Mouse (Mus musculus): ENCODE measurements around the gene Prss41.

The Prss41 gene

DNA sequence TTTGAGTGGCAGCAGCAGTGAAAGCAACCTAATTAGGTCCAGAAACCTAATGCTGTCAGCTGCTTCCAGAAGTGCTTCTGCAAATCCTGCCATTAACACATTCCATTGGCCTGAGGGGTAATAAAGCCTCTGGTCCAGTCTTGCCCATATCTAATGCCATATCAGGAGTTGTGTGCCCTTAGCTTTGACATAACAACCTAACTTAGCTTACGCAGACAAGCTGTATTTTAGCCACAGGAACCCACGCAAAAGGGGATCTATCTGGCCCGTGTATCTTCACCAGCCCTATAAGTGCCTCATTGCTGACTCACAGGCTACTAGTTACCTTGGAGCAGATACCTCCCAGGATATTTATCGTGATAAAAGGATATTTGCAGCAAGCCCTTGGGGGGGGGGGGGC is 18.4 kb downstream of the Prss41 start:
- DNase-seq, result no peak

DNA sequence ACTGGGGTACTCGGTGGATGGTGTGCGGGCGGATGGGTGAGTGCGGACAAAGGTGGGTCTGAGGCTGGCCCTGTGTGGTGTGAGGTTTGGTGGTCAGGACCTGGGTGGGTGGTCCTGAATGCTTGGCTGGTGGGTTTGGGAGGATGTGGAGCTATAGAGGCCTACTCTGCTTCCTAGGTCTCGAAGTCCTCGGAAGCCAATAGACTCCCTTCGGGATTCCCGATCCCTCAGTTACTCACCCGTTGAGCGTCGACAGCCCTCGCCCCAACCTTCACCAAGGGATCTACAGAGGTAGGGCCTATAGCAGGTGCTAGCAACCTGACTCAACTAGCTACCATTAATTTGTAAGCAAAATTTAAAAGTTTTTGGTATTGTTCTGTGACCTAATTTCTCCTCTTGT is 20.4 kb downstream of the Prss41 start:
- no peak for DNase-seq

DNA sequence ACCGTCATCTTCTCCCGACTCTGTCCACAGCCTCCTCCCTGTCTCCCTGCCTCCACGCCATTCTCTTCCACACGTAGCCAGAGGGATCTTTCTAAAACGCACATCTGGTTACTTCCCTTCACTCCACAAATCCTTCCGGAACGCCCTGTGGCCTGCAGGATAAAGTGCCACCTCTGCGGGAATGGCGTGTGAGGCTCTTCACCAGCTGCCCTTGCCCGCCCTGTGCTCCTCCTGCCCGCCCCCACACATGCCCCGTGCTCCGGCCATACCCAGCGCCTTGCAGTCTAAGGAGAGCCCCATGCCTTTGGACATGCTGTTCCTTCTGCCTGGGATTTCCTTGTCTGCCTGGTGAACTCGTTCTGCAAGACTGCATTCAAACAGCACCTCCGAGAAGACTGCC is 21.0 kb downstream of the Prss41 start:
- no peak for DNase-seq

DNA sequence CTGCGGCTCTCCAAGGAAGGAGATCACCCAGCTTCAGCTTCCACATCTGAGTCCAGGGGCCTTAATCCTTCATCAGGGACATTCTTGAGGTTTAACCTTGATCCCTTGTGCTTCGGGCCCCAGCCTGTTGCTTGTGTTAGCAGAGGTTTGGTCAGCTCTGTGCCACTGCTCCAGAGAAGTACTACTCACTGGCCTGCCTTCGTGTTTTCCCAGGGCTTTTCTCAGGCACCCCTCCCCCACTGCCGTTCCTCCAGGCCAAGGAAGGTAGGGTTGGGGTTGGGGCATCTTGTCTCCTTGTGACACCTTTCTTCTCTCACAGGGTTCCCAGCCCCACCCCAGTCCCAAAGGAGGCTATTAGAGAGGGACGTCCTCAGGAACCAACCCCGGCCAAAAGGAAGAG is 21.9 kb downstream of the Prss41 start:
- no peak for DNase-seq

DNA sequence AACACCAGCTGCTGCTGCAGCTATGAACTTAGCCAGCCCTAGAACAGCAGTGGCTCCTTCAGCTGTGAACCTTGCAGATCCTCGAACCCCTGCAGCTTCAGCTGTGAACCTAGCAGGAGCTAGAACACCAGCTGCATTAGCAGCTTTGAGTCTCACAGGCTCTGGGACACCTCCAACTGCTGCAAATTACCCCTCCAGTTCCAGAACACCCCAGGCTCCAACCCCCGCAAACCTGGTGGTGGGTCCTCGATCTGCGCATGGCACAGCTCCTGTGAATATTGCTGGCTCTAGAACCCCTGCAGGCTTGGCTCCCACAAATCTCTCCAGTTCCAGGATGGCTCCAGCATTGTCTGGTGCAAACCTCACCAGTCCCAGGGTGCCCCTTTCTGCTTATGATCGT is 23.2 kb downstream of the Prss41 start:
- DNase-seq, result no peak

DNA sequence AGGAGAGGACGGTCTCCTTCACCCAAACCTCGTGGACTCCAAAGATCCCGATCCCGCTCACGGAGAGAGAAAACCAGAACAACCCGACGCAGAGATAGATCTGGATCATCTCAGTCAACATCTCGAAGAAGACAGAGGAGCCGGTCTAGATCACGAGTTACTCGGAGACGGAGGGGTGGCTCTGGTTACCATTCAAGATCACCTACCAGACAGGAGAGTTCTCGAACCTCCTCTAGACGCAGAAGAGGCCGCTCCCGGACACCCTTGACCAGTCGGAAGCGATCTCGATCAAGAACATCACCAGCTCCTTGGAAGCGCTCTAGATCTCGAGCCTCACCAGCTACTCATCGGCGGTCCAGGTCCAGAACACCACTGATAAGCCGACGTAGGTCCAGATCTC is 24.7 kb downstream of the Prss41 start:
- DNase-seq, result no peak

DNA sequence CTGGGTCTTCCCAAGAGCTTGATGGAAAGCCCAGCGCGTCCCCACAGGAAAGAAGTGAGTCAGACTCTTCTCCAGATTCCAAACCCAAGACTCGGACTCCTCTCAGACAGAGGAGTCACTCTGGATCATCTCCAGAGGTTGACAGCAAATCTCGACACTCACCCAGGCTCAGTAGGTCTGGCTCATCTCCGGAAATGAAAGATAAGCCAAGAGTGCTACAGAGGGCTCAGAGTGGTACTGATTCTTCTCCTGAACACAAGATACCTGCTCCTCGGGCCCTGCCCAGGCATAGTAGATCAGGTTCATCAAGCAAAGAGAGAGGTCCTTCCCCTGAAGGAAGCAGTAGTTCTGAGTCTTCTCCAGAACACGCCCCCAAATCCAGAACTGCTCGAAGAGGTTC is 25.4 kb downstream of the Prss41 start:
- no peak for DNase-seq

DNA sequence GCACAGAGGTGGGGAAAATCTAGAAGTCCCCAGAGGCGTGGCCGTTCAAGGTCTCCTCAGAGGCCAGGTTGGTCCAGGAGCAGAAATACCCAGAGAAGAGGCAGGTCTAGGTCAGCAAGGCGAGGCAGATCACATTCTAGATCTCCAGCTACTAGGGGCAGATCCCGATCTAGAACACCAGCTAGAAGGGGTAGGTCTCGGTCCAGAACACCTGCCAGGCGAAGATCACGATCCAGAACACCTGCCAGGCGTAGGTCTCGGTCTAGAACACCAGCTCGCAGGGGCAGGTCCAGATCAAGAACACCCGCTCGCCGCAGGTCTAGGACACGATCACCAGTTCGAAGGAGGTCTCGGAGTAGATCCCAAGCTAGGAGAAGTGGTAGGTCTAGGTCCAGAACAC is 28.3 kb downstream of the Prss41 start:
- no peak for DNase-seq

DNA sequence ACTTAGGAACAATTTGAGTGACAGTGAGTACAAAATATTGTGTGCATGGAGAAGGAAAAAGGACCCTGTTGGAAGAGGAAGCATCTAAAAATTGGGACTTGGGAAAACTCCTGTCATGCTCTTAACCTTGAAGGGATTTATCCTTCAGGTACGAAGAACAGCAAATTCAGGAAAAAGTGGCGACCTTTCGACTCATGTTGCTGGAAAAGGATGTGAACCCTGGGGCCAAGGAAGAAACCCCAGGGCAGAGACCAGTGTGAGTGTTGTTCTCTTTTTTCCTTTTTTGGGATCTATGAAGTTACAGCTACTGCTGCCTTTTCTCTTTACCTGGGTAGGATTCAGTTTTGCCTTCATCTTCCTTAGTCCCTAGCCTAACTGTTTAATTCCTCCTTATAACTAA is 36.1 kb downstream of the Prss41 start:
- DNase-seq, result no peak

DNA sequence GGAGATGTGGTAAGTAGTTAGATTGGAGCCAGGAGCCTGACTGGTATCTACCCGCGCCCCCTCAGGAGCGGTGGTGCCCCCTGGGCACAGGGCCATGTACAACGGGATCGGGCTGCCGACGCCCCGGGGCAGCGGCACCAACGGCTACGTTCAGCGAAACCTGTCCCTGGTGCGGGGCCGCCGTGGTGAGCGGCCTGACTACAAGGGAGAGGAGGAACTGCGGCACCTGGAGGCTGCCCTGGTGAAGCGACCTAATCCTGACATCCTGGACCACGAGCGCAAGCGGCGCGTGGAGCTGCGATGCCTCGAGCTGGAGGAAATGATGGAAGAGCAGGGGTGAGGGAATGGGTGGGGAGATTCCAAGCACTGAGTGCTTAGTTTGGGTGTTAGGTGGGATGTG is 37.1 kb downstream of the Prss41 start:
- DNase-seq, result peak; percentile 67 to 71

DNA sequence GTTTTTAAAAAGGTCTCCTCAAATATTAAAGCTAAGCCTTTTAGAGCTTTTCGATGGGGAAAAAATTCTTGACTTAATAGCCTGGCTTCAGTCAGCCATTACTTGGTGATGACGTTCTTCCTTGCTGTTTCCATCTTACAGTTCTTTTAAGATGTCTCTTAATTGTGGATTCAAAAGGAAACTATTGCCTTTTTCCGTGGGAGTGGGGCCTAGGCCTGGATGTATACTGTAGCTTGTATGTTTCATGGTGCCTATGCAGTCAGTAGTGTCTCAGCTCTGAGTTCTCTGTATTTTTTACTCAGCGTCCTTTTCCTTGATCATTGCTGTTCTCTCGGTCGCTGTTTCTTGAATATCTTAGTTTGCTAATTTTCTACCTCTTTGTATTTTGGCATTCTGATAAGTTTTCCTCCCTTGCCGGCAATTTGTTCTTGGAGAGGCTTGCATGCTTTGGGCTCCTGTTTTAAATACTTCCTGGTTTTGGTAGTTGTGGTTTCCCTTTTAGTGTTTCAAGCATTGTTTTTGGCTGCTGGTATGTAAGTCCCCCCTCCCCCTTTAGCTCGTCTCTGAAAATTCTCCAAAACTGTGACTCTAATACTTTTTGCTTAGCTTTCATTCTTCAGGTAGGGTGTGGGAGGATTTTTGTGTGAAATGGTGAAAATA is 39.4 kb downstream of the Prss41 start:
- no peak for DNase-seq

DNA sequence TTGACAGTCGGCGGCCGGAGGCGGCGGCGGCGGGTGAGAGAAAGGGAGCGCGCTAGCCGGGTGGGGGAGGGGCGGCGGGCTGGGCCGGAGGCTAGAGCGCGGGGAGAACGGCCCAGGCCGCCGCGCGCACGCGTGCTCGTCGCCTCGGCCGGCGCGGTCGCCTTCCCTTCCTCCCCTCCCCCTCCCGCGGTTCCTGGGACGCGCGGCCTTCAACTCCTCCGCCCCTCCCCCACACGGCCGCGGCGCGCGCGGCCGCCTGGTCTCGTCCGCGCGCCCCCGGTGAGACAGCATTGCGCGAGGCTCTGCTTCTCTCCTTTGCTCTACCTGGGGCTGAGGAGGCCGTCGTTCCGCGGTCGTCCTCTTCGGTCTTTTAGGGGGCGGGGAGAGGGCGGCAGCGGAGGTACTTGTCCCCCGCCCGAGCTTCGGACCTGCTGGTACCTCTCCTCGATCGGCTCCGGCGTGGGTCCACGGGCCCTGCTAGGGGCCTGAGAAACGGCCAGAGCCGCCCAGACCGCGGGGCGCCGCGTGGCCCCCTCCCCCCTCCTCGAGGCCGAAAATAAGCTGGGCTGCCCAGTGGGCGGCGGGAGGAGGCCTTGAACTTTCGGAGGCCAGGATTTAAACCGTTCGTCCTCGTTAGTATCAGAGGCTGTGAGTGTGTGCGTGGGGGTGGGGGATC is 40.5 kb downstream of the Prss41 start:
- peak; percentile 61 to 83 for DNase-seq

DNA sequence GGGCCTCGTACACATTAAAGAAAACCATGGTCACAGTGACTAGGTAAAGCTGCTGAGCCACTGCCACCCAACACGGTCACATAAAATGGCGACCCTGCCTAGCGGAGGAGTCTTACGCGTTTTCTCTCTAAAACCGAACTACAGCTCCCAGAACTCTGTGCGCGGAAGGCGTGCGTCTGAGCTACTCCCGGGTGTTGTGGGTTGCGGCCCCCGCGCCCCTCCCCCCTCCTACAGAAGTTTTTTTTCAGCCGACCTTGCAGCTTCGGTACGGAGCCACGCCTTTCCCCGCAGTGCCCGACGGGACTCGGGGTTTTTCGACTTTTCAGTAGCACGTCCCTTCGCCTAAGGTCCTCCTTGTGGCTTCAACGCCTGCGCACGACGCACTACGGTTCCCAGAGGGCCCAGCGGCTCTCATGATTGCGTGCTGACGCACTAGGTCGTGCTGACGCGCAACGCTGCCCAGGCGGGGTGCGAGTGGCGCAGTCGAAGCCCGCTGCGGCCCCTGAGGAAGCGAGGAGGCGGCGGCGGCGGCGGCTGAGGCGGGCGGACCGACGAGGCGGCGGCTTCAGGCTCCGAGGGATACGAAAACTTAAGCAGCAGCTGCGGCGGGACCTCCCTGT is 41.1 kb downstream of the Prss41 start:
- DNase-seq, result peak; percentile 97 to 99

DNA sequence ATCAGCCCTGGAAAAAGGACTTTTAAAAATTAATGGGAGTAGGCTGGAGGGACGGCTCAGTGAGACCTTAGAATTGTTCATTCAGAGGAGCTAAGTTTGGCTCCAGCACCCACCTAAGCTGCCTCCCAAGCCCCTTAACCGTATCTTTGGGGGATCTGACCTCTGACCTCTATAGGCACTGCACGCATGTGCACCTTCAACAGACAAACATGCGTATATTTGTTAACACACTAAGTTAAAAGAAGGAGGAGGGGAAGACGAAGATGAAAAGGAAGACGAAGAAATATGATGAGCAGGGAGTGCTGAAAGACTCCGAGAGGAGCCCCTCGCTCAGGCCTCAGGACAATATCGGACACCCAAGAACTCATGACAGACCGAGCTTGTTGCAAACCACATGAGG is 42.3 kb downstream of the Prss41 start:
- no peak for DNase-seq

DNA sequence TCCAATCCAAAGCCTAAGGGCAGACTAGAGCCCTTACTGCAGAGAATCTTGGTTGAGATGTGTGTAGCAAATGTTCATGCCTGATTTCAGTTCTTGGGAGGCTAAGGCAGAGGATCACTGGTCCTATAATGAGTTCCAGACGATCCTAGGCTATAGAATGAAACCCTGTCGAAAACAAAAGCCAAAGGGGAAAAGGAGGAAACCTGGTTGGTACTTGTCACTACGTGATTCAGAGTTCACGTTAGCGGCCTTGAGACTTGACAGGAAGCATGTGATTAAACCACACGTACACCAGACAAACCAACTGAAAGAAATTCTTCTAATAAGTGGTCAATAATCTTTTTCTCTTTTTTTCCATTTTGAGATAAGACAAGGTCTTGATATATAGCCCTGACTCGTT is 46.7 kb downstream of the Prss41 start:
- no peak for DNase-seq

DNA sequence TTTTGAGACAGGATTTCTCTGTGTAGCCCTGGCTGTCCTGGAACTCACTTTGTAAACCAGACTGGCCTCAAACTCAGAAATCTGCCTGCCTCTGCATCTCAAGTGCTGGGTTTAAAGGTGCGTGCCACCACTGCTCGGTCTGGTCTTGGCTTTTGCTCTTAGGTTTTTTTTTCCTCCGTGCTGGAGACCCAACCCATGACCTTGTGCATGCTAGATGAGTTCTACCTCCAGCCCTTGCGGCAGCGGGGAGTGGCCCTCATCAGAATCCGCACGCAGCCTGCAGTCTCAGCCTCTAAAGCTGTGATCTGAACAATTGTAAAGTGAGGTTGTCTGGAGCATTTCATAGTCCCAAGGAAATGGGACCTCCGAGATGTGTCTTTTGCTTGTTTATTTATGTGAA is 48.6 kb downstream of the Prss41 start:
- no peak for DNase-seq

DNA sequence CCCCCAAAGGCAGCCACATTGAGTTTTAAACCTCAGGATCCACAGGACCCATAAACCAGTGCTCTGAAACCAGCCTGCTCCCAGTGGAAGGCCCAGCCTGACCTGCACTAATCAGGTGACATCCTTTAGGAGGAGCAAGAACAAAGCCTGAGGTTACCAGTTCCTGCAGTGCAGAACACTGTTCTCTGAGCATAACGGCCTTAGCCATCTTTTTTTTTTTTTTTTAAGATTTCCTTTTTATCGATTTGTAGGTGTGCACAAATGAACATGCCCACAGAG is 53.0 kb downstream of the Prss41 start:
- peak in 1 of 2 experiments; percentile 35 for DNase-seq

DNA sequence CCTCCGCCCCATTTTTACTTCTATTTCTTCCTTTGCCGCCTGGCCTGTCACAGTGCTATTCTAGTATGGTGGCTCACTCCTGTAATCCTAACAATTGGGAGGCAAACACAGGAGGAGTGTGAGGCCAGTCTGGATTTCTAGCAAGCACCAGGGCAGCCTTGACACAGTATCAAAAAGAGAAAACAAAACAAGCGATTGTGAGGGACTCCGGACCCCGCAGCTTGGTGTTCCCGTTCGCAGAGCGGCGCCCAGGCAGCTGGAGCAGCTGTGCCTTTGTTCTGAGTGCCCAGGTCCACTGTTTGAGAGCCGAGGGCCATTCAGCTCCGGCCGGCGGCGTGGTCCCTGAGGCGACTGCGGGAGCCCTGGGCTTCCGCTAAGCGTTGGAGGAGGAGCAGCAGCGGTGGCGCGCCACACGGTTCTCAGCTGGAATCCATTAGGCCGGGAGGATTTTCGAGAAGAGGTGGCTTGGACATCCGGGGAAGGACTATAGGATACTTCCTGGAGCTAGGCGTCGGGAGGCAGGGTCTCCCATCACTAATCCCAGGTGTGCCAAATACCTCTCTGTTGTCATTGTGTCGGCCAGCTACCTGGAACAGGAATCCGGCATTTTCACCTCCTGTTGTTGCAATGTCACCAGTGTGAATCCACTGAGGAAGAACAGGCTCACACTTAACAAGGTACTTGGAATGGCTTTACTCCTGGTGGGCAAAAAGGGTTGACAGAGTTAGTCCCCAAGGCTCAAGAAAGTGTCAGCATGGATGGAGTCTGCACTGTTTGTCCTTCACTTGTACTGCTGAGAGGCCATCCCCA is 53.5 kb downstream of the Prss41 start, which contains the start of gene Srrm2:
Srrm2 (plus strand) TSS at position 264 of the 810 bp plus-strand sequence.
- DNase-seq, result peak; percentile 61 to 74

DNA sequence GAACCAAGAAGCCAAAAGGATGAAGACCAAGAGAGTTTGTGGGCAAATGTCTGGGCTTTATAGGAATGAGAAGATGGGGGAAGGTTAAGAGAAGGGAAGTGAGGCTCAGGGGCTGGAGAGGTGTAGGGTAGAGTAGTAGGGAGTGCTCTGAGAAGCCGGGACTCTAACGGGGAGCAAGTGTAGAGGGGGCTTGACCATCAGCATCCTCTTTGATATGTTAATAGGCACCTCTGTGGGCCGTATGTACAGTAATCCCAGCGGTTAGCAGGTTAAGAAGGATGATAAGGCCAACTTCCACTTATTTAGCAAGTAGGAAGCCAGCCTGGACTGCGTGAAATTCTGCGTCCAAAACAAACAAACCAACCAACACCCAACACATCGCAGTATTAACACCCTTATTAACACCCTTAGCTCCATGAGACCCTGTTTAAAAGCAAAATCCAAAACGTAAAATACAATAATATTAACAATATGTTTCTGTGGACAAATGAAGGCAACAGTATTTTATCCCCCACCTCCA is 54.2 kb downstream of the Prss41 start:
- no peak for DNase-seq

DNA sequence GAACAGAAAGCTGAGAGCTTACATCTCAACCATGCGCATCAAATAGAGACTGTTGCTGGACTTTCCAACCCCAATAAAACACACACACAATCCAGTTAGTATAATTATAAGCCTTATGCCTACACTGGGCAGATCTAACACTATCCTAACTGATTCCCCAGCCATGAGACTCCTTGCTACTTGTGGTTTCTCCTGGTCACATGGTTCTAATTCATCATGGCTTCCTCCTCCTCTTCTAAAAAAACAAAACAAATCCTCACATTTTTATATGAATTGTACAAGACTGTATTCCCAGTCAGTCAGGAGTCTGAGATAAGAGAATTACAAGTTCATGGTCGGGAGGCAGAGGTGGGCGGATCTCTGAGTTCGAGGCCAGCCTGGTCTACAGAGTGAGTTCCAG is 55.0 kb downstream of the Prss41 start:
- no peak for DNase-seq
